In the genomic region with DNA sequence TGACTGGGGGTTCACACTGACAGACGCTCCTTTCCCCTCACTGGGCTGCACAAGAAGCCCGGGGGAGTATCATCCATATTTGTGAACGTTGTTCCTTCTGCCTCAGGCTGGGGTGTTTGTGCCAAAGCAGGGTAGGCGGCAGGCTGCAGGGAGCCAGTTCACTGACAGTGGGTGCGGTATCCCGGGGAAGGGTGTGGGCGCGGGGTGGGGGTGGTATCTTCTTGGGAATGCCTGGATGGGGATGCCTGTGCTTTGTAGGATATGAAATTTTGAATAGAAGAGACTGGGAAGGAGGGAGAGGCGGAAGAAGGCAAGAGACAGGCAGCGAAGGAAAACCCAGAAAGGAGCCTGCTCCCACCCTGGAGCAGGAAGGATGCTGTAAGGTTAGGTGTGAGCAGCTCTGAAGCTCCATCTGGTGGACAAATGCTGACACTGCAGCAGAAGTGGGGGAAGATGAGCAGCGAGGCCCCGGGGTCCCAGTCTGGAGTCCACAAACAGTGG, we compare ENCODE assay signal across 8 mouse cellular contexts. TPM values are rescaled to one million over a fixed set of nuclear protein-coding genes. Genes with fewer than 3 reads are reported as not detected.
DNase-seq lines count a peak whose midpoint lies in the region; TF ChIP-seq lines count a peak whose summit lies in the region.

No protein-coding gene starts in this region.

- TF ChIP-seq CTCF in layer of hippocampus, adult 2 months (conservative IDR thresholded peaks at IDR 0.05), result peak; percentile 98

- DNase-seq in B cell, adult 2 months, result peak; percentile 79 to 81
- DNase-seq in R1 (ENCODE audit: low read depth, low spot score), result peak; percentile 62
- peak; percentile 83 to 92 for DNase-seq in cerebellum, postnatal 36 days
- DNase-seq in gastrocnemius, postnatal 14 days, result peak; percentile 46
- DNase-seq in layer of hippocampus, adult 2 months (ENCODE audit: low spot score in 2 of 2), result peak; percentile 69 to 75
- peak; percentile 63 for DNase-seq in lung, postnatal 14 days
- DNase-seq in retina, postnatal 1 day, result peak; percentile 78
- peak; percentile 49 for DNase-seq in urinary bladder, postnatal 14 days (ENCODE audit: low spot score)

- intact Hi-C loops in gastrocnemius, postnatal 14 days (cut with DNase I; ENCODE audit: low total_unique reads), result no loop called here

- H3K4me3 ChIP-seq in layer of hippocampus, adult 2 months, result peak overlapping the region; percentile 30; the same call in 1 of the 2 replicates

- peak overlapping the region; percentile 56; the same call in 1 of the 2 replicates for H3K27ac ChIP-seq in layer of hippocampus, adult 2 months

RNA-seq across cellular contexts. Expression of a gene that starts 14.8 kb away (rescaled TPM):
- not detected for total RNA-seq in gastrocnemius, postnatal 14 days (2021)
- total RNA-seq in layer of hippocampus, adult 2 months (2021), result not detected

RNA-seq across cellular contexts. Expression of a gene that starts 38.7 kb away (rescaled TPM):
- not detected for total RNA-seq in gastrocnemius, postnatal 14 days (2021)
- 1 to 10 TPM; 6.3 to 9.2 TPM for total RNA-seq in layer of hippocampus, adult 2 months (2021)

RNA-seq across cellular contexts. Expression of a gene that starts 59.9 kb away (rescaled TPM):
- total RNA-seq in gastrocnemius, postnatal 14 days (2021), result 10 to 100 TPM; 46.1 to 56.3 TPM
- 100 to 1,000 TPM; 312 to 318 TPM for total RNA-seq in layer of hippocampus, adult 2 months (2021)

Comparison
In these comparisons a context has a peak if more than half of its experiments do, and no peak if none do; other contexts are left out.
1. Peak in every context shown above with its lines: DNase-seq, H3K4me3 ChIP-seq and H3K27ac ChIP-seq.
2. RNA of a gene that starts 38.7 kb away (total RNA-seq): 6.3 to 9.2 TPM in layer of hippocampus, adult 2 months; not detected in gastrocnemius, postnatal 14 days; every median in the first group is over 4 times any median in the second.
3. RNA of a gene that starts 59.9 kb away (total RNA-seq): 312 to 318 TPM in layer of hippocampus, adult 2 months; 46.1 to 56.3 TPM in gastrocnemius, postnatal 14 days; every median in the first group is over 4 times any median in the second.